Mouse (Mus musculus) kidney, embryonic 16.5 days (tissue): ENCODE results near the gene Gm5796. TPM values are rescaled to one million over a fixed set of nuclear protein-coding genes. Genes with fewer than 3 reads are reported as not detected.
"Not testable (repeated sequence)": the region's sequence is repeated elsewhere in the genome, so short reads cannot be mapped to it uniquely, and the experiment has no call there.

ENCODE experiments used
- ATAC-seq: fragments of 200-750 bp; cut with Nextera tagmentation; 2 replicates; pipeline ENCODE4 v1.8.0; 2017; ENCODE audit warnings: moderate TSS enrichment; ENCODE audit not compliant: low FRiP score, low TSS enrichment
- H3K27ac ChIP-seq: fragments of 300-500 bp; sonication (generic); 2 replicates; pipeline ENCODE4 v1.5.1; 2014; ENCODE audit warnings: low read length
- H3K27me3 ChIP-seq: fragments of 300-500 bp; sonication (generic); 2 replicates; pipeline ENCODE4 v1.6.1; 2014; ENCODE audit warnings: low read length, control low read depth, mixed read lengths; ENCODE audit not compliant: insufficient read depth
- H3K36me3 ChIP-seq: fragments of 300-500 bp; sonication (generic); 2 replicates; pipeline ENCODE4 v1.6.1; 2014; ENCODE audit warnings: low read length, control low read depth, mixed read lengths; ENCODE audit not compliant: insufficient read depth
- H3K4me1 ChIP-seq: fragments of 300-500 bp; sonication (generic); 2 replicates; pipeline ENCODE4 v1.6.1; 2014; ENCODE audit warnings: low read length, control low read depth, mixed read lengths; ENCODE audit not compliant: insufficient read depth
- H3K4me2 ChIP-seq: fragments of 300-500 bp; sonication (generic); replicated peaks from 2 replicates; pipeline ENCODE4 v1.6.1; 2014; ENCODE audit warnings: low read depth, low read length
- H3K4me3 ChIP-seq: fragments of 300-500 bp; sonication (generic); 2 replicates; pipeline ENCODE4 v1.5.1; 2014; ENCODE audit warnings: mild to moderate bottlenecking, low read length
- H3K9ac ChIP-seq: fragments of 300-500 bp; sonication (generic); replicated peaks from 2 replicates; pipeline ENCODE4 v1.6.1; 2014; ENCODE audit warnings: low read length
- H3K9me3 ChIP-seq: fragments of 300-500 bp; sonication (generic); 2 replicates; pipeline ENCODE4 v1.6.1; 2016; ENCODE audit warnings: low read length, control low read depth
- WGBS: fragments of 180-500 bp; shearing (Covaris S2); extraction: QIAGEN DNeasy Blood & Tissue Kit; methylation state at CpG from one replicate; pipeline ENCODE4 v1.1.7; 2014; 5-methylcytosine and 5-hydroxymethylcytosine counted together
- polyA plus RNA-seq: library from polyadenylated mRNA; unstranded; fragments of >200 nt; fragmentation: Nextera tagmentation; extraction: Ambion mirVana; gene quantifications from 2 replicates; pipeline ENCODE4 v1.2.1, GENCODE M21; 2015

The Gm5796 gene
- not detected in 2 replicates for polyA plus RNA-seq

- 100% methylated on average over 1 of the region's 3 CpGs for WGBS
- H3K27ac ChIP-seq: not testable (repeated sequence)
Measured at GRCm38 (mm10) chr14:4023641-4024040, at the start of gene Gm5796. Gene Gm5796, plus strand, starts transcription at chr14:4023941.

GRCm38 (mm10) chr14:3998094-3998493, 25.6 kb upstream of the Gm5796 start, which contains the start of gene Gm3099:
Gene Gm3099, plus strand, starts transcription at chr14:3998394.
- H3K9me3 ChIP-seq, H3K4me2 ChIP-seq, H3K27me3 ChIP-seq, H3K9ac ChIP-seq, H3K4me3 ChIP-seq, H3K27ac ChIP-seq, H3K4me1 ChIP-seq, H3K36me3 ChIP-seq, ATAC-seq: not testable (repeated sequence)
- WGBS: 100% methylated on average over 1 of the region's 3 CpGs

More at GRCm38 (mm10) chr14:4023641-4024040, at the start of gene Gm5796:
- not testable (repeated sequence) for ATAC-seq, H3K27me3 ChIP-seq, H3K4me3 ChIP-seq, H3K9me3 ChIP-seq, H3K4me2 ChIP-seq, H3K9ac ChIP-seq, H3K4me1 ChIP-seq, H3K36me3 ChIP-seq

GRCm38 (mm10) chr14:4083820-4084219, 60.1 kb downstream of the Gm5796 start, which contains the start of gene Gm3115:
Gene Gm3115, plus strand, starts transcription at chr14:4084120.
- 47% methylated on average over 3 of the region's 3 CpGs for WGBS
- not testable (repeated sequence) for ATAC-seq, H3K27me3 ChIP-seq, H3K36me3 ChIP-seq, H3K9ac ChIP-seq, H3K4me1 ChIP-seq, H3K27ac ChIP-seq, H3K4me3 ChIP-seq, H3K9me3 ChIP-seq, H3K4me2 ChIP-seq

Other genes starting within 250 kb of the Gm5796 start
- gene Gm3002, start 213.9 kb upstream of the Gm5796 start, polyA plus RNA-seq: 0.07 TPM in 1 of 2 replicates, not detected in the other
- gene Gm3033, start 177.7 kb upstream of the Gm5796 start, polyA plus RNA-seq: not detected in 2 replicates
- gene Gm2916, start 139.8 kb upstream of the Gm5796 start, polyA plus RNA-seq: 0.24 TPM in 1 of 2 replicates, not detected in the other
- not detected in 2 replicates for gene Gm3029, start 92.2 kb upstream of the Gm5796 start, polyA plus RNA-seq
- gene Gm3095, start 60.4 kb upstream of the Gm5796 start, polyA plus RNA-seq: 0.21 TPM in 1 of 2 replicates, not detected in the other
- gene Gm3099, start 25.5 kb upstream of the Gm5796 start, polyA plus RNA-seq: not detected in 2 replicates
- gene Gm3115, start 60.2 kb downstream of the Gm5796 start, polyA plus RNA-seq: not detected in 2 replicates
- 0.21 TPM in 1 of 2 replicates, not detected in the other for gene Gm8108, start 86.6 kb downstream of the Gm5796 start, polyA plus RNA-seq
- gene Gm3127, start 141.1 kb downstream of the Gm5796 start, polyA plus RNA-seq: not detected in 2 replicates
- 0.29 and 0.37 TPM in 2 replicates for gene Gm2974, start 158.6 kb downstream of the Gm5796 start, polyA plus RNA-seq
- not detected in 2 replicates for gene Gm3138, start 225.7 kb downstream of the Gm5796 start, polyA plus RNA-seq